Mouse (Mus musculus) kidney, postnatal 0 days (tissue): ENCODE measurements around the gene Tspan13. TPM values are rescaled to one million over a fixed set of nuclear protein-coding genes. Genes with fewer than 3 reads are reported as not detected.

ENCODE experiments used
- ATAC-seq: fragments of 200-750 bp; cut with Nextera tagmentation; replicated peaks from 2 replicates; pipeline ENCODE4 v1.8.0; 2017; ENCODE audit warnings: low read depth, moderate number of reproducible peaks, moderate TSS enrichment, moderate library complexity; ENCODE audit not compliant: low FRiP score
- DNase-seq: peaks from one replicate; pipeline ENCODE4 v3.0.0-alpha.2; 2016; ENCODE audit warnings: low spot score
- H3K27ac ChIP-seq: fragments of 300-500 bp; sonication (generic); 2 replicates; pipeline ENCODE4 v1.5.1; 2014; ENCODE audit warnings: mild to moderate bottlenecking
- H3K27me3 ChIP-seq: fragments of 300-500 bp; sonication (generic); 2 replicates; pipeline ENCODE4 v1.6.1; 2014; ENCODE audit warnings: low read length, mixed read lengths; ENCODE audit not compliant: insufficient read depth
- H3K36me3 ChIP-seq: fragments of 300-500 bp; sonication (generic); 2 replicates; pipeline ENCODE4 v1.6.1; 2014; ENCODE audit warnings: low read length, mixed read lengths; ENCODE audit not compliant: insufficient read depth
- H3K4me1 ChIP-seq: fragments of 300-500 bp; sonication (generic); replicated peaks from 2 replicates; pipeline ENCODE4 v1.6.1; 2014; ENCODE audit warnings: antibody characterized with exemption, low read length, mixed read lengths; ENCODE audit not compliant: insufficient read depth
- H3K4me2 ChIP-seq: fragments of 300-500 bp; sonication (generic); 2 replicates; pipeline ENCODE4 v1.6.1; 2014; ENCODE audit warnings: mild to moderate bottlenecking, low read length, moderate library complexity, mixed read lengths
- H3K4me3 ChIP-seq: fragments of 300-500 bp; sonication (generic); replicated peaks from 2 replicates; pipeline ENCODE4 v1.5.1; 2014; ENCODE audit warnings: low read depth, low read length
- H3K9ac ChIP-seq: fragments of 300-500 bp; sonication (generic); 2 replicates; pipeline ENCODE4 v1.6.1; 2014; ENCODE audit warnings: low read depth, low read length
- H3K9me3 ChIP-seq: fragments of 300-500 bp; sonication (generic); replicated peaks from 2 replicates; pipeline ENCODE4 v1.6.1; 2016; ENCODE audit warnings: low read length, inconsistent platforms, mixed read lengths
- CTCF ChIP-seq: IDR thresholded peaks from 2 replicates; pipeline ENCODE4 v1.5.1; 2016; ENCODE audit warnings: antibody characterized with exemption, low read depth, mild to moderate bottlenecking, moderate library complexity
- WGBS: fragments of 180-500 bp; shearing (Covaris S2); extraction: QIAGEN DNeasy Blood & Tissue Kit; methylation state at CpG from one replicate; pipeline ENCODE4 v1.1.7; 2014; 5-methylcytosine and 5-hydroxymethylcytosine counted together
- polyA plus RNA-seq: library from polyadenylated mRNA; unstranded; fragments of >200 nt; fragmentation: Nextera tagmentation; extraction: Ambion mirVana; gene quantifications from 2 replicates; pipeline ENCODE4 v1.2.1, GENCODE M21; 2015

Gene Tspan13
- polyA plus RNA-seq, 1 experiment from 2014 or later = 124 TPM

DNA sequence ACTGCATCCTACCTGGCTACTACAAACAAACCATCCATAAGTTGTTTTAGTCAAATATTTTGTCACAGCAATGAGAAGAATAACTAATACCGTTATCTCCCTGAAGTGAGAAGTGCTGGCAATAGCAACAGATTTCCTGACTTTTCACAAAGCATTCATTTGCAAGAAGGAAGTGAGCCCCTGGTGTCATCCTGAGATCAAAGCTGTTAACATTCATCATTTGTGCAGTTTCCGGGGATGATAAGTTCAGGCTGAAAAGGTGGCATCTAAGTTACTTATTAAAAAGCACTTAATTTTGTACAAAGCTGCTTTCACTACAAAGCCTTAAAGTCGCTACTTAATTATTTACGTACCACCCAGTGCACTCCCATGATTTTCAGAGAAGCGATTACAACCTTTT is 30.6 kb upstream of the Tspan13 start:
- WGBS = 19% methylated on average over 5 of the region's 5 CpGs

DNA sequence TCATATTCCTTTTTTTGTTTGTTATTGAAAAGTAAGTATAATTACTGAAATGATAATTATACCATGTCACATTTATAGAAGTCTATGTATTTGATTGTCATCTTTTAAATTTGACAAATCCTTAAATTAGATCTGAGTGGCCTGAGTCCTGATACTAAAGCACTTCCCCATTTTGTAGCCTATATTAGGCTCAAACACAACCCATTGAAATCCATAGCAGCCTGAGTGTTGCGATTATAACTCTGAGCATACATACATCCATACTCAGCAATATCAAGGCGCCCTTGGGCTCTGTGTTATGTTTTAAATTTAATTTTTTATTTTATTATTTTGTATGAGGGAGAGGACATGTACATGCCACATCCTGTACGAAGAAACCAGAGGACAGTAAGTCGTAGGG is 27.9 kb upstream of the Tspan13 start:
- no peaks in the 10 kb centered on the region for H3K36me3 ChIP-seq
- 78% methylated on average over 4 of the region's 4 CpGs for WGBS

More for the DNA sequence above, 30.6 kb upstream of the Tspan13 start:
- Histone ChIP-seq H3K27ac (no peak overlapping the region), H3K4me1 (no peaks in the 10 kb centered on the region), H3K9me3 (no peaks in the 10 kb centered on the region), H3K27me3 (no peaks in the 10 kb centered on the region), H3K4me3 (no peak overlapping the region), H3K9ac (no peak overlapping the region), H3K36me3 (no peaks in the 10 kb centered on the region), H3K4me2 (no peak overlapping the region)
- DNase-seq (peak; percentile 5), ATAC-seq (no peak)
- no peak for TF ChIP-seq CTCF

DNA sequence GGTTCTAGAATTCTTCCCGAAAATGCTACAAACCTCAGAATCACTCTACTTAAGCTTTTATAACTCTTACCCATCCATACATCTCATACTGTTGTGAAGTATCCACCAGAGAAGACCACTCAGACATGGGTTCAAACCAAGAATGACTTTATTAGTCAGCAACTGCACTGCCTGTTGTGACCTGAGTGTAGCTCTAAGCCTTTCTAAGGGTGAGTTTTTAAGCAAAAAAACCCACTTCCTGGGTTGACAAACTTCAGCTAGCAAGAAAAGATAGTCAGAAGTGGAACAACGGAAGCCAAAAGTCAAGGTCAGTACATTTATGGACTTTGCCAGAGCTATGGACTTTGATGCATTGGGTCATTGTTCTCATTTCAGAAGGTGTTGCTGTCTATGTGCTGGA is 25.2 kb upstream of the Tspan13 start:
- no peak for DNase-seq
- ATAC-seq = no peak
- WGBS = 95% methylated on average over 2 of the region's 2 CpGs

More for the DNA sequence above, 27.9 kb upstream of the Tspan13 start:
- Histone ChIP-seq H3K4me2 (no peak overlapping the region), H3K27ac (no peak overlapping the region), H3K9me3 (no peaks in the 10 kb centered on the region), H3K9ac (no peak overlapping the region), H3K4me3 (no peak overlapping the region), H3K27me3 (no peaks in the 10 kb centered on the region), H3K4me1 (no peaks in the 10 kb centered on the region)
- ATAC-seq = no peak
- DNase-seq = no peak
- TF ChIP-seq CTCF = no peak

DNA sequence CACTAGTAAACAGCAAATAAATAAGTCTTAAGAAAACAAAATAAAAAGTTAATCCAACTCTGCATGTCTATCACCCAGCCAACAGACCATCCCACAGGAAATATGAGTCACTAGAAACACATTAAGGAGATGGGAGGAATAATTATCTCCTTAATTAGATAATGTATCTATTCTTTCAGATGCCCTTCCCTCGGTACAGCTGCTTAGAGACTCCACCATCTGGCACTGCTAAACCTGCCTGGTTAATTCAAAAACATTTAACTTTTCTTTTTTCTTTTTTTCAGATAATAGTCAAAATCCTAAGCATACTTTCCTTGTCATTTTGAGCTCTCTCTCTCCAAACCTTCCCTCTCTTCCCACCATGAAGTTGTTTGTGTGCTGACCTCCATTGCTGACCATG is 23.6 kb upstream of the Tspan13 start:
- ATAC-seq (no peak), DNase-seq (no peak)
- Histone ChIP-seq H3K9ac (no peak overlapping the region), H3K9me3 (no peaks in the 10 kb centered on the region), H3K4me2 (no peak overlapping the region), H3K27me3 (no peaks in the 10 kb centered on the region), H3K4me3 (no peak overlapping the region), H3K27ac (no peak overlapping the region), H3K36me3 (no peaks in the 10 kb centered on the region), H3K4me1 (no peaks in the 10 kb centered on the region)
- 71% methylated on average over 1 of the region's 1 CpGs for WGBS
- TF ChIP-seq CTCF = no peak

More for the DNA sequence above, 25.2 kb upstream of the Tspan13 start:
- Histone ChIP-seq H3K9ac (no peak overlapping the region), H3K27me3 (no peaks in the 10 kb centered on the region), H3K27ac (no peak overlapping the region), H3K9me3 (no peaks in the 10 kb centered on the region), H3K36me3 (no peaks in the 10 kb centered on the region), H3K4me2 (no peak overlapping the region), H3K4me3 (no peak overlapping the region), H3K4me1 (no peaks in the 10 kb centered on the region)
- no peak for TF ChIP-seq CTCF

DNA sequence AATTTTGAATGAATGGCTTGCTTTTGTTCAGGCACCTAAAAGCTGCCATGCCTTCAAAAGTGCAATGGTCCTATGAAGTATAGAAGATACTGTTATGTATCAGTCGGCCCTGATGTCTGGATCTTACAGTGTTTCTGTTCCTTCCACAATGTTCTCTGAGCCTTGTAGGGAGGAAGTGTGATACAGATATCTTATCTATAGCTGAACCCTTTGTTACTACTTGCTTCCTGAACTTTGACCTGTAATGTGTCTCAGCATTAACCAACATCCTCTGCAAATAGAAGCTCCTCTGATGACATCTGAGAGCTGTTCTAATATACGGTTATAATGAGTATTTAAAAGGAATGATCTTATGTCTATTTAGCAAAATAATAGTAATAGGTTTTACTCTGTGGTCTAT is 15.4 kb upstream of the Tspan13 start:
- TF ChIP-seq CTCF = no peak
- Histone ChIP-seq H3K4me3 (no peak overlapping the region), H3K27me3 (no peaks in the 10 kb centered on the region), H3K4me2 (no peak overlapping the region), H3K9me3 (no peaks in the 10 kb centered on the region), H3K36me3 (no peaks in the 10 kb centered on the region), H3K27ac (no peak overlapping the region), H3K9ac (no peak overlapping the region), H3K4me1 (no peaks in the 10 kb centered on the region)
- 68% methylated on average over 2 of the region's 2 CpGs for WGBS
- ATAC-seq (no peak), DNase-seq (no peak)

DNA sequence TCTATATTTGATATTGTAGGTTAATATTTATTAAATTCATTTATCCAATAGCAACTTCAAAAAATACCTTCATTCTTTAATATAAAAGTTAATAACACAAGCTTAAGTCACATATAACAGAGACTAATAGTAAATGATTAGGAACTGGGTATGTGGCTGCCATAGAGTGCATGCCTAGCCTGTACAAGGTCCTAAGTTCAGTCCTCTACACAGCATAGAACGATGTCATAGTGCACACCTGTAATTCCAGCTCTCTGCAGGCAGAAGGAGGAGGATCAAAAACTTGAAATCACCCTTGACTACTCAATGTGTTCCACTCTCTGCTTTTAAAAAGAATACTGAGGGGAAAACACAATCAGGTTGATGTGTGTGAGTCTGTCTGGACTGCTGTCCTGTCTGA is 8.0 kb upstream of the Tspan13 start:
- ATAC-seq = peak; percentile 79; the same call in 1 of the 2 replicates

DNA sequence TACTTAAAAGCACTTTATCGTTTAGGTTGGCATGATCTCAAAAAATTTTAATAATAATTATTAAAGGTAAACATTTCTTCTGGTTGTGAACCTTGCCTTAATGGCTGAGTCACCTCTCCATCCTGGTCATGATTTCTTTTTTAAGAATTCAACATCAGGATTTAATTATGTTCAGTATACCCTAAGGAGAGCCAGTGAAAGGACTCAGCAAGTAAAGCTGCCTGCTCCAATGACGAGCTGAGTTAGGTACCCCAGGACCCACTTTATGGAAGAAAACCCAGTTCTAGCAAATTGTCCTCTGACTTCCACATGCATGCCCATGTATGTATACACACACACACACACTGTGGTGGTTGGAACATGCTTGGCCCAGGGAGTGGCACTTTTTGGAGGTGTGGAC is 5.3 kb upstream of the Tspan13 start:
- no peak for ATAC-seq
- TF ChIP-seq CTCF = no peak
- Histone ChIP-seq H3K4me2 (no peak overlapping the region), H3K27ac (no peak overlapping the region), H3K27me3 (no peaks in the 10 kb centered on the region), H3K4me1 (no peaks in the 10 kb centered on the region), H3K4me3 (no peak overlapping the region), H3K9ac (no peak overlapping the region), H3K9me3 (no peaks in the 10 kb centered on the region), H3K36me3 (no peaks in the 10 kb centered on the region)
- WGBS = 79% methylated on average over 2 of the region's 2 CpGs
- DNase-seq = no peak

More for the DNA sequence above, 8.0 kb upstream of the Tspan13 start:
- Histone ChIP-seq H3K4me3 (no peak overlapping the region), H3K27me3 (no peaks in the 10 kb centered on the region), H3K36me3 (no peaks in the 10 kb centered on the region), H3K4me1 (no peaks in the 10 kb centered on the region), H3K27ac (no peak overlapping the region), H3K9ac (no peak overlapping the region), H3K9me3 (no peaks in the 10 kb centered on the region), H3K4me2 (no peak overlapping the region)
- no peak for DNase-seq
- TF ChIP-seq CTCF = no peak
- 68% methylated on average over 1 of the region's 1 CpGs for WGBS
